Mouse (Mus musculus) limb, embryonic 14.5 days (tissue): ENCODE measurements at regions not wholly inside any gene's neighbourhood (a gene's known extent, or its start where the extent isn't known, plus 50 kb on each side); places are given as distances from the start of the nearest gene placed in this dataset.

ENCODE experiments used
- ATAC-seq: fragments of 200-750 bp; cut with Nextera tagmentation; 2 replicates; pipeline ENCODE4 v1.8.0; 2017; ENCODE audit warnings: low read depth, moderate number of reproducible peaks, moderate TSS enrichment; ENCODE audit not compliant: low FRiP score
- DNase-seq: peaks from one replicate; pipeline ENCODE4 v3.0.0-alpha.2; 2015; ENCODE audit warnings: low spot score
- H3K27ac ChIP-seq: fragments of 300-500 bp; sonication (generic); replicated peaks from 2 replicates; pipeline ENCODE4 v1.5.1; 2014; ENCODE audit warnings: low read depth, mild to moderate bottlenecking, low read length, moderate library complexity, mixed read lengths
- H3K27me3 ChIP-seq: fragments of 300-500 bp; sonication (generic); 2 replicates; pipeline ENCODE4 v1.6.1; 2014; ENCODE audit warnings: low read length, mixed read lengths; ENCODE audit not compliant: control insufficient read depth, insufficient read depth
- H3K36me3 ChIP-seq: fragments of 300-500 bp; sonication (generic); 2 replicates; pipeline ENCODE4 v1.6.1; 2014; ENCODE audit warnings: mild to moderate bottlenecking, low read length, moderate library complexity, mixed read lengths; ENCODE audit not compliant: control insufficient read depth, insufficient read depth
- H3K4me1 ChIP-seq: fragments of 300-500 bp; sonication (generic); 2 replicates; pipeline ENCODE4 v1.6.1; 2014; ENCODE audit warnings: antibody characterized with exemption, low read length, mixed read lengths; ENCODE audit not compliant: control insufficient read depth, insufficient read depth
- H3K4me2 ChIP-seq: fragments of 300-500 bp; sonication (generic); replicated peaks from 2 replicates; pipeline ENCODE4 v1.6.1; 2014; ENCODE audit warnings: low read depth, mild to moderate bottlenecking, low read length, moderate library complexity; ENCODE audit not compliant: severe bottlenecking
- H3K4me3 ChIP-seq: fragments of 300-500 bp; sonication (generic); replicated peaks from 2 replicates; pipeline ENCODE4 v1.5.1; 2014; ENCODE audit warnings: low read length
- H3K9ac ChIP-seq: fragments of 300-500 bp; sonication (generic); 2 replicates; pipeline ENCODE4 v1.6.1; 2014; ENCODE audit warnings: mild to moderate bottlenecking, low read depth, low read length, moderate library complexity; ENCODE audit not compliant: severe bottlenecking
- H3K9me3 ChIP-seq: fragments of 300-500 bp; sonication (generic); 2 replicates; pipeline ENCODE4 v1.6.1; 2016; ENCODE audit warnings: low read length; ENCODE audit not compliant: control insufficient read depth
- POLR2A ChIP-seq: fragments of 200-500 bp; IDR thresholded peaks from 2 replicates; pipeline ENCODE4 v1.8.0; 2012; ENCODE audit warnings: inconsistent platforms, mild to moderate bottlenecking, moderate library complexity, borderline replicate concordance; ENCODE audit not compliant: insufficient read depth, insufficient read length; ENCODE audit errors: extremely low read depth
- WGBS: fragments of 180-500 bp; shearing (Covaris S2); extraction: QIAGEN DNeasy Blood & Tissue Kit; methylation state at CpG from one replicate; pipeline ENCODE4 v1.1.7; 2014; 5-methylcytosine and 5-hydroxymethylcytosine counted together

DNA sequence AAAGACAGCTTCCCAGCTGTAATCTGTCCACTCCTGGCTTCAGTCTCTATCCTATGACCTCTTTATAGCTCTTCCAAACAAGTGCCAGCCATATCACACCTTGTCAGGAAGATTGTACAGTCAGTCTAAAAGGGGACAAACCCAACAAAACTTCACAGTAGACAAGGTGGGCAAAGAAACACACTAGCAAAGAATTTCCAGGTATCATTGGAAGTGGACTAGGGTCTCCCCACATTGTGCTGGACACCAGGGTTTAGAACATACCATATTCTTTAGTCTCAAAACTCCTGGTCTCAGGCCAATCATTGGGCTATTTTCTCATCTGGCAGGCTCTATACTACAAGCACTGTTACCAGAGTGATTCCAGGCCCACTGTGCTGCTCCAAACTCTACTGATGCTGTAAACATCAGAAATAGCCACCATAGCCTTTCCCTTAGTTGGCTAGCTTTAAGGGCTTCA, 341.3 kb downstream of the 1700129C05Rik start:
- no peaks in the 10 kb centered on the region for H3K36me3 ChIP-seq
- no peak for TF ChIP-seq POLR2A

GRCm38 (mm10) chr14:58788190-58788945, 354.3 kb downstream of the 1700129C05Rik start:
- Histone ChIP-seq H3K4me1 (no peaks in the 10 kb centered on the region), H3K4me3 (no peak overlapping the region), H3K27ac (no peak overlapping the region), H3K27me3 (no peaks in the 10 kb centered on the region), H3K36me3 (no peaks in the 10 kb centered on the region), H3K9ac (no peak overlapping the region), H3K9me3 (no peaks in the 10 kb centered on the region), H3K4me2 (no peak overlapping the region)
- WGBS: 78% methylated on average over 10 of the region's 10 CpGs
- TF ChIP-seq POLR2A: no peak
- DNase-seq (no peak), ATAC-seq (no peak)

More for the DNA sequence above, 341.3 kb downstream of the 1700129C05Rik start:
- Histone ChIP-seq H3K9me3 (no peaks in the 10 kb centered on the region), H3K4me2 (no peak overlapping the region), H3K27ac (no peak overlapping the region), H3K9ac (no peak overlapping the region), H3K27me3 (no peaks in the 10 kb centered on the region), H3K4me3 (no peak overlapping the region), H3K4me1 (no peaks in the 10 kb centered on the region)
- DNase-seq (no peak), ATAC-seq (no peak)

DNA sequence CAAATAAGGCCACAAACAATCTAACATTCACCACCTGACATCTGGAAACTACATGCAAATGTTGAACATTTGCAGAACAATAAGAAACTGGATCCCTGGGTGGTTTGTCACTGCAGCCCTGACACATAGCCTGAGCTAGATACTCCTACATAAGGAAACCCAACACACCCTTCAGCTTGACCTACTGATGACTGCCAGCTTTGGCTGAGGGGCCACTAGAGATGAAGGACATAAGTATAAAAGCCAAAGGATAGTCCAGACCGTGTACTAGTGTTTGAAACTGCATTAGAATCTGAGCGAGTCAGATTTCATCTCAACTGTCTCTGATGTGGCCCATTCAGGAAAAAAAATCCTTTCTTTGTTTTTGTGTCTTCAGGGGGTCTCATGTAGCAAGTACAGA, 355.1 kb downstream of the 1700129C05Rik start:
- no peak overlapping the region for H3K9ac ChIP-seq
- no peak overlapping the region for H3K27ac ChIP-seq
- DNase-seq (no peak), ATAC-seq (no peak)
- 79% methylated on average over 2 of the region's 2 CpGs for WGBS
- 0 out of 2 replicates have a peak, but pooled peaks cover 4% of the 10 kb centered on the region for H3K4me1 ChIP-seq
- no peak overlapping the region for H3K4me2 ChIP-seq
- H3K9me3 ChIP-seq: no peaks in the 10 kb centered on the region
- TF ChIP-seq POLR2A: no peak
- H3K4me3 ChIP-seq: no peak overlapping the region
- H3K27me3 ChIP-seq: no peaks in the 10 kb centered on the region
- H3K36me3 ChIP-seq: no peaks in the 10 kb centered on the region

DNA sequence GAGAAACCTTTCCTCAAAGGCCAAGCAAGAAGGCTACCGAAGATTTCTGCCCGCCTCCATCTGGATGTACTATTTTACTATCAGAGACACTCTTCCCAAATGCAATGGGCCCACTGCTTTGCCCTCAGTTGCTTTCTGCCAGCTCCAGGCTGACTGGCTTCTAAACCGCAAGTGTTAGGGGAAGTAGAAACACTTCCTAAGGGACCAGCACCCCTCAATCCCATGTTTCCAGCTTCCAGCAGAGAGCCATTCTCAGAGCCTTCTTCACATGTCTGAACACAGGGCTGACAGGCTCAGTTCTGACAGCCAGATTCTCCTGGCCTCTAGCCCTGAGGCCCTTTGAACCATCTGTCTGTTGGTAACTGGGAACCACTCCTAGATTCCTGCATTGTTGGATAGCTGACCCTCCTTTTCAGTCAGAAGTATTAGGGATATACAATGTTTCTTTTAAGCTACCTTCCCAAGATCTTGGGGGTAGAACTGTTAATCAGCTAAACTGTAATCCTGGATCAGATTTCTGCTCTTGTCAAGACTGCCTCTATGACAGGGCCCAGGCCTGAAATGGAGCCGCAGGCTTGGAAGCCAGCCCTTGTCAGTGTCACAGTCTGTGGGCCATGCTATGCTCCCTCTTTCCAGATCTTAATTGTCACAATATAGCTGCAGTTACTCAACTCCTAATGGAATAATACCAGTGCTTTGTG, 355.8 kb downstream of the 1700129C05Rik start:
- no peak overlapping the region for H3K4me3 ChIP-seq
- ATAC-seq (no peak), DNase-seq (no peak)
- no peak overlapping the region for H3K9ac ChIP-seq
- 0 out of 2 replicates have a peak, but pooled peaks cover 4% of the 10 kb centered on the region for H3K4me1 ChIP-seq
- H3K9me3 ChIP-seq: no peaks in the 10 kb centered on the region
- no peaks in the 10 kb centered on the region for H3K36me3 ChIP-seq
- no peaks in the 10 kb centered on the region for H3K27me3 ChIP-seq
- H3K27ac ChIP-seq: no peak overlapping the region
- no peak overlapping the region for H3K4me2 ChIP-seq
- no peak for TF ChIP-seq POLR2A
- 81% methylated on average over 4 of the region's 4 CpGs for WGBS

- ATAC-seq: no peak
- H3K27ac ChIP-seq: no peak overlapping the region
These were observed 359.5 kb downstream of the 1700129C05Rik start for GRCm38 (mm10) chr14:58783201-58783600.

More at GRCm38 (mm10) chr14:58783201-58783600, 359.5 kb downstream of the 1700129C05Rik start:
- Histone ChIP-seq H3K9ac (no peak overlapping the region), H3K4me3 (no peak overlapping the region), H3K36me3 (no peaks in the 10 kb centered on the region), H3K4me1 (0 out of 2 replicates have a peak, but pooled peaks cover 4% of the 10 kb centered on the region), H3K27me3 (no peaks in the 10 kb centered on the region), H3K9me3 (no peaks in the 10 kb centered on the region), H3K4me2 (no peak overlapping the region)
- DNase-seq: no peak
- TF ChIP-seq POLR2A: no peak
- 61% methylated on average over 1 of the region's 1 CpGs for WGBS
